Mouse (Mus musculus) cerebellum, adult 9-10 months (tissue): ENCODE measurements at regions not wholly inside any gene's neighbourhood (a gene's known extent, or its start where the extent isn't known, plus 50 kb on each side); places are given as distances from the start of the nearest gene placed in this dataset.

Source experiments
- DNase-seq: peaks from one replicate; pipeline ENCODE4 v3.0.0; 2022

GRCm38 (mm10) chr13:53996867-53997266, 58.6 kb downstream of the Drd1 start:
- no peak for DNase-seq

- DNase-seq: no peak
Measured at GRCm38 (mm10) chr13:53992863-53993451, 62.5 kb downstream of the Drd1 start.

GRCm38 (mm10) chr13:53979226-53979625, 76.3 kb downstream of the Drd1 start:
- DNase-seq: no peak

GRCm38 (mm10) chr13:53969421-53969820, 86.1 kb downstream of the Drd1 start:
- no peak for DNase-seq

- no peak for DNase-seq
Measured at GRCm38 (mm10) chr13:53956167-53956566, 99.3 kb downstream of the Drd1 start.

- DNase-seq: no peak
Measured at GRCm38 (mm10) chr13:53948056-53948455, 107.4 kb downstream of the Drd1 start.

GRCm38 (mm10) chr13:53945681-53946080, 109.8 kb downstream of the Drd1 start:
- no peak for DNase-seq

GRCm38 (mm10) chr13:53941005-53941747, 114.3 kb downstream of the Drd1 start:
- DNase-seq: peak; percentile 54

- no peak for DNase-seq
Measured at GRCm38 (mm10) chr13:53935174-53935699, 120.3 kb downstream of the Drd1 start.

GRCm38 (mm10) chr13:53934457-53934856, 121.0 kb downstream of the Drd1 start:
- no peak for DNase-seq

GRCm38 (mm10) chr13:53926128-53926527, 129.4 kb downstream of the Drd1 start:
- DNase-seq: no peak

GRCm38 (mm10) chr13:53924433-53924832, 131.1 kb downstream of the Drd1 start:
- DNase-seq: no peak

GRCm38 (mm10) chr13:53923721-53924374, 131.7 kb downstream of the Drd1 start:
- DNase-seq: no peak

- DNase-seq: no peak
Measured at GRCm38 (mm10) chr13:53921796-53922195, 133.7 kb downstream of the Drd1 start.

GRCm38 (mm10) chr13:53919851-53920381, 135.6 kb downstream of the Drd1 start:
- no peak for DNase-seq

- no peak for DNase-seq
Measured at GRCm38 (mm10) chr13:53915456-53915855, 140.0 kb downstream of the Drd1 start.

GRCm38 (mm10) chr13:53914434-53914833, 141.1 kb downstream of the Drd1 start:
- DNase-seq: no peak

GRCm38 (mm10) chr13:53913501-53913900, 142.0 kb downstream of the Drd1 start:
- DNase-seq: no peak

- DNase-seq: no peak
Measured at GRCm38 (mm10) chr13:53911846-53912245, 143.7 kb downstream of the Drd1 start.

GRCm38 (mm10) chr13:53911261-53911660, 144.2 kb downstream of the Drd1 start:
- DNase-seq: no peak

GRCm38 (mm10) chr13:53910251-53910650, 145.3 kb downstream of the Drd1 start:
- DNase-seq: no peak

- DNase-seq: no peak
Measured at GRCm38 (mm10) chr13:53904471-53904870, 151.0 kb downstream of the Drd1 start.

GRCm38 (mm10) chr13:53903626-53904025, 151.9 kb downstream of the Drd1 start:
- DNase-seq: no peak

- no peak for DNase-seq
Measured at GRCm38 (mm10) chr13:53902831-53903230, 152.7 kb downstream of the Drd1 start.
